In genomic region chr16:85803613-85804551, GRCm38 (mm10) we compare ENCODE assay signal across 9 mouse cellular contexts. TPM values are rescaled to one million over a fixed set of nuclear protein-coding genes. Genes with fewer than 3 reads are reported as not detected.
DNase-seq lines count a peak whose midpoint lies in the region; ATAC-seq and TF ChIP-seq lines count a peak whose summit lies in the region.
"Had no signal": no experiment of that assay in that cellular context is flagged by ENCODE, and none has a peak within 500 bp of the region (broad histone marks: within the 10 kb centered on the region; RNA-seq: fewer than 3 reads in every experiment).

No protein-coding gene starts in this region.

- peak; percentile 93 for TF ChIP-seq POLR2A in embryonic fibroblast, embryonic 13.5 days (IDR thresholded peaks at IDR 0.05; ENCODE audit: low read depth, low read length)

- no peaks in the 10 kb centered on the region for H3K9me3 ChIP-seq in heart, embryonic 16.5 days (replicated peaks; ENCODE audit: control insufficient read depth, low read length)

- no peak for TF ChIP-seq CTCF in embryonic fibroblast, embryonic 13.5 days (IDR thresholded peaks at IDR 0.05; ENCODE audit: borderline replicate concordance, insufficient read depth, low read length)

- peak overlapping the region; percentile 96 for H3K9ac ChIP-seq in heart, embryonic 16.5 days (ENCODE audit: low read length)

- H3K4me3 ChIP-seq in embryonic fibroblast, embryonic 13.5 days (ENCODE audit: insufficient read depth, low read length), result peak overlapping the region; percentile 72
- peak overlapping the region; percentile 90 for H3K4me3 ChIP-seq in heart, embryonic 16.5 days (ENCODE audit: low read length)

- H3K27me3 ChIP-seq in heart, embryonic 16.5 days (ENCODE audit: control insufficient read depth, insufficient read depth, low read length), result no peaks in the 10 kb centered on the region

- peaks cover 2% of the 10 kb centered on the region; the same call in 1 of the 2 replicates for H3K4me1 ChIP-seq in embryonic fibroblast, embryonic 13.5 days (ENCODE audit: control insufficient read depth, insufficient read depth, low read length)
- H3K4me1 ChIP-seq in heart, embryonic 16.5 days (ENCODE audit: control insufficient read depth, insufficient read depth, low read length), result peaks cover 26% of the 10 kb centered on the region

- H3K27ac ChIP-seq in embryonic fibroblast, embryonic 13.5 days (ENCODE audit: insufficient read depth, low read length), result peak overlapping the region; percentile 93
- peak overlapping the region; percentile 98 for H3K27ac ChIP-seq in heart, embryonic 16.5 days (ENCODE audit: low read length)

- ATAC-seq in heart, embryonic 16.5 days (replicated peaks; ENCODE audit: extremely low read depth, insufficient read depth, low FRiP score), result peak; percentile 20; the same call in 1 of the 2 replicates

- DNase-seq in 3134 (ENCODE audit: extremely low read depth, insufficient read length, low spot score), result peak; percentile 87
- peak; percentile 81 for DNase-seq in adrenal gland, adult 2 months
- DNase-seq in kidney, postnatal 14 days, result peak; percentile 90
- DNase-seq in lung, postnatal 25 days (ENCODE audit: low spot score), result peak; percentile 88
- peak; percentile 39 for DNase-seq in right cerebral cortex, postnatal 4 days
- DNase-seq in frontal cortex, postnatal 14 days (ENCODE audit: low spot score in 2 of 2), result no peak

- H3K4me2 ChIP-seq in heart, embryonic 16.5 days (ENCODE audit: low read depth, low read length), result peak overlapping the region; percentile 78

- H3K36me3 ChIP-seq in heart, embryonic 16.5 days (ENCODE audit: control insufficient read depth, insufficient read depth), result peaks cover 7% of the 10 kb centered on the region

- under 1% methylated on average over 25 of the region's 25 CpGs for WGBS in heart, embryonic 16.5 days

RNA-seq across cellular contexts. Expression of gene Adamts1, which starts 1.0 kb away (rescaled TPM):
- 10 to 100 TPM; 18.0 to 30.2 TPM for total RNA-seq in adrenal gland, adult 2 months (2021)
- 14.8 and 18.0 TPM in 2 replicates for polyA plus RNA-seq in adrenal gland, adult 2 months (2012; rRNA removed)
- 40.6 and 68.9 TPM in 2 replicates for polyA plus RNA-seq in embryonic fibroblast, embryonic 13.5 days (2011; ENCODE audit: insufficient read length, low read depth, missing spikeins)
- polyA plus RNA-seq in heart, embryonic 16.5 days (2015; fragmentation: Nextera tagmentation; extraction: Ambion mirVana), result 40.1 and 47.4 TPM in 2 replicates
- total RNA-seq: neutrophil, adult 5-6 weeks had no signal

Comparison
In these comparisons a context has a peak if more than half of its experiments do, and no peak if none do; other contexts are left out.
1. DNase-seq: peak in 3134 (single experiment), adrenal gland, adult 2 months (single experiment), kidney, postnatal 14 days (single experiment), lung, postnatal 25 days (single experiment) and right cerebral cortex, postnatal 4 days (single experiment); none in frontal cortex, postnatal 14 days (0 of 2).